Mouse (Mus musculus) megakaryocyte, embryonic 14.5 days (primary cell): ENCODE results near the gene Gmnn. TPM values are rescaled to one million over a fixed set of nuclear protein-coding genes. Genes with fewer than 3 reads are reported as not detected.

Experiments
- H3K27me3 ChIP-seq: replicated peaks from 2 replicates; pipeline ENCODE3; 2012; ENCODE audit warnings: inconsistent platforms
- H3K36me3 ChIP-seq: replicated peaks from 2 replicates; pipeline ENCODE3; 2012; ENCODE audit warnings: low read length, inconsistent platforms, mixed read lengths
- H3K4me1 ChIP-seq: 2 replicates; pipeline ENCODE4 v1.6.1; 2012; ENCODE audit warnings: inconsistent platforms
- H3K4me3 ChIP-seq: replicated peaks from 2 replicates; pipeline ENCODE3; 2012; ENCODE audit warnings: moderate library complexity, mild to moderate bottlenecking, inconsistent platforms
- H3K9me3 ChIP-seq: 2 replicates; pipeline ENCODE4 v1.6.1; 2012; ENCODE audit warnings: inconsistent platforms
- FLI1 ChIP-seq: IDR thresholded peaks from 2 replicates; pipeline ENCODE4 v1.6.1; 2012; ENCODE audit warnings: low read length, inconsistent platforms, mixed read lengths
- GATA1 ChIP-seq: IDR thresholded peaks from 3 replicates; pipeline ENCODE4 v1.6.1; 2012; ENCODE audit warnings: mixed read lengths, low read length, inconsistent platforms, borderline replicate concordance
- polyA plus RNA-seq: library from polyadenylated mRNA; stranded (reverse); fragments of >175 nt; gene quantifications from 2 replicates; pipeline ENCODE4 v1.2.3, GENCODE M21; 2012; ENCODE audit warnings: low replicate concordance; ENCODE audit not compliant: insufficient read depth

Gmnn gene
- polyA plus RNA-seq, 1 experiment = 6.3 TPM

- Histone ChIP-seq H3K27me3 (no peaks in the 10 kb centered on the region), H3K4me3 (no peak overlapping the region), H3K36me3 (peaks cover 82% of the 10 kb centered on the region), H3K9me3 (peaks cover 5% of the 10 kb centered on the region; the same call in 1 of the 2 replicates), H3K4me1 (peaks cover 7% of the 10 kb centered on the region; the same call in 1 of the 2 replicates)
- TF ChIP-seq FLI1 (no peak), GATA1 (no peak)
These were observed 27.2 kb downstream of the Gmnn start for GRCm38 (mm10) chr13:24734502-24734901.

GRCm38 (mm10) chr13:24729128-24729527 is 32.6 kb downstream of the Gmnn start:
- no peaks in the 10 kb centered on the region for H3K9me3 ChIP-seq
- H3K36me3 ChIP-seq = peaks cover 93% of the 10 kb centered on the region
- H3K4me3 ChIP-seq = no peak overlapping the region
- TF ChIP-seq FLI1 (no peak), GATA1 (no peak)
- no peaks in the 10 kb centered on the region for H3K27me3 ChIP-seq
- H3K4me1 ChIP-seq = peaks cover 3% of the 10 kb centered on the region; the same call in 1 of the 2 replicates

- Histone ChIP-seq H3K9me3 (no peaks in the 10 kb centered on the region), H3K4me1 (peaks cover 7% of the 10 kb centered on the region), H3K4me3 (no peak overlapping the region), H3K36me3 (peaks cover 90% of the 10 kb centered on the region), H3K27me3 (no peaks in the 10 kb centered on the region)
- no peak for TF ChIP-seq GATA1
- TF ChIP-seq FLI1 = no peak
These were observed 37.3 kb downstream of the Gmnn start for GRCm38 (mm10) chr13:24724395-24724759.

- peaks cover 7% of the 10 kb centered on the region for H3K4me1 ChIP-seq
- H3K36me3 ChIP-seq = peaks cover 89% of the 10 kb centered on the region
- H3K27me3 ChIP-seq = no peaks in the 10 kb centered on the region
- no peak for TF ChIP-seq GATA1
- no peak for TF ChIP-seq FLI1
- no peaks in the 10 kb centered on the region for H3K9me3 ChIP-seq
- H3K4me3 ChIP-seq = no peak overlapping the region
These were observed 37.9 kb downstream of the Gmnn start for GRCm38 (mm10) chr13:24723699-24724394.

- H3K4me1 ChIP-seq = peaks cover 15% of the 10 kb centered on the region
- TF ChIP-seq FLI1 (no peak), GATA1 (no peak)
- no peaks in the 10 kb centered on the region for H3K27me3 ChIP-seq
- peaks cover 90% of the 10 kb centered on the region for H3K36me3 ChIP-seq
- no peak overlapping the region for H3K4me3 ChIP-seq
- H3K9me3 ChIP-seq = 0 out of 2 replicates have a peak, but pooled peaks cover 4% of the 10 kb centered on the region
These were observed 40.2 kb downstream of the Gmnn start for GRCm38 (mm10) chr13:24721502-24721901.

- Histone ChIP-seq H3K4me1 (peaks cover 22% of the 10 kb centered on the region), H3K4me3 (no peak overlapping the region), H3K36me3 (peaks cover 94% of the 10 kb centered on the region), H3K9me3 (0 out of 2 replicates have a peak, but pooled peaks cover 4% of the 10 kb centered on the region), H3K27me3 (no peaks in the 10 kb centered on the region)
- no peak for TF ChIP-seq FLI1
- no peak for TF ChIP-seq GATA1
These were observed 44.0 kb downstream of the Gmnn start for GRCm38 (mm10) chr13:24717677-24718076.

GRCm38 (mm10) chr13:24716441-24716840 is 45.3 kb downstream of the Gmnn start:
- Histone ChIP-seq H3K27me3 (no peaks in the 10 kb centered on the region), H3K9me3 (0 out of 2 replicates have a peak, but pooled peaks cover 4% of the 10 kb centered on the region), H3K4me1 (peaks cover 25% of the 10 kb centered on the region), H3K4me3 (no peak overlapping the region), H3K36me3 (peaks cover 94% of the 10 kb centered on the region)
- TF ChIP-seq FLI1 (no peak), GATA1 (no peak)

- peaks cover 32% of the 10 kb centered on the region for H3K4me1 ChIP-seq
- H3K36me3 ChIP-seq = peaks cover 96% of the 10 kb centered on the region
- TF ChIP-seq FLI1 (no peak), GATA1 (no peak)
- H3K4me3 ChIP-seq = no peak overlapping the region
- H3K27me3 ChIP-seq = no peaks in the 10 kb centered on the region
- H3K9me3 ChIP-seq = 0 out of 2 replicates have a peak, but pooled peaks cover 4% of the 10 kb centered on the region
These were observed 46.1 kb downstream of the Gmnn start for GRCm38 (mm10) chr13:24715601-24716000.

- H3K4me1 ChIP-seq = peaks cover 44% of the 10 kb centered on the region
- TF ChIP-seq GATA1 (no peak), FLI1 (no peak)
- no peak overlapping the region for H3K4me3 ChIP-seq
- H3K36me3 ChIP-seq = peaks cover 98% of the 10 kb centered on the region
- no peaks in the 10 kb centered on the region for H3K27me3 ChIP-seq
- H3K9me3 ChIP-seq = 0 out of 2 replicates have a peak, but pooled peaks cover 4% of the 10 kb centered on the region
These were observed 47.3 kb downstream of the Gmnn start for GRCm38 (mm10) chr13:24714360-24714885.

GRCm38 (mm10) chr13:24713434-24714000 is 48.2 kb downstream of the Gmnn start:
- Histone ChIP-seq H3K36me3 (peaks cover 99% of the 10 kb centered on the region), H3K9me3 (0 out of 2 replicates have a peak, but pooled peaks cover 4% of the 10 kb centered on the region), H3K4me1 (peaks cover 48% of the 10 kb centered on the region), H3K27me3 (no peaks in the 10 kb centered on the region), H3K4me3 (no peak overlapping the region)
- no peak for TF ChIP-seq FLI1
- no peak for TF ChIP-seq GATA1
